Mouse (Mus musculus): ENCODE measurements around the gene Plcg2. TPM values are rescaled to one million over a fixed set of nuclear protein-coding genes. Genes with fewer than 3 reads are reported as not detected.

Gene Plcg2
- 1 to 10 TPM; 1.4 to 1.5 TPM for total RNA-seq (2021)

DNA sequence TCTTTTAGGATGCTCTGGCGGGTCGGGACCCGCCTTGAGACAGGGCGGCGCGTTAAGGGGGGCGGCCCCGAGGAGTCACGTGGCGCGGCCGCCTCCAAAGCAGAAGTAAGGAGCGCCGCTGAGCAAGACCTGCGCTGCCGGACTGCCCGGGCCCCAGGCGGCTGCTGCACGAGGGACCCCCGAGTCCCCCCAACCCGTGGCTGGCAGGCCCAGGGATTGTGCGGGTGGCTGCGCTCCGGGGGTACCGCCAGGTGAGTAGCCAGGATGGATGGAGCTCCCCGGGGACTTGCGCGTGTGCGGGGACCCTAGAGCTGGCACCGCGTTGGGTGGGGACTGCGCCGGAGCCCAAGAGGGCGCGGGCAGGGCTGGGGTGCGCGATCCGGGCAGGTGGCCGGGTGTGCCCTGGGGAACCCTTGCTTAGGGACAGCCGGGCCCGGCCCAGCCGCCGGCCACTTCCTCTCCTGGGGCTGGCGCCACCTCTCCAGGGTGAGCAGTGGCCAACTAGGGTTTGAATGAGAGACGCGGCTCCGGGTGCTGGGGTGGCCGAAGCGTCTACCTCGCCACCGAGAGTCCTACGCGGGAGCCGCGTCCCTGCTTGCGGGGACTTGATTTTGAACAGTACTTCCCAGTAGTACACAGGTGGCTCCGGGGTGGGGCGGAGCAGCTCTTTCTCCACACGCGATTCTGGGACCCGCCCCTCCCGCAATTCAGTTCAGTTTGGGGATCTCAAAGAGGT, at the start of gene Plcg2:
Gene Plcg2 (plus strand): TSS at position 113 of the 736 bp plus-strand sequence.
- DNase-seq, result peak; percentile 10
- intact Hi-C loops (cut with DNase I), result no loop called here

DNA sequence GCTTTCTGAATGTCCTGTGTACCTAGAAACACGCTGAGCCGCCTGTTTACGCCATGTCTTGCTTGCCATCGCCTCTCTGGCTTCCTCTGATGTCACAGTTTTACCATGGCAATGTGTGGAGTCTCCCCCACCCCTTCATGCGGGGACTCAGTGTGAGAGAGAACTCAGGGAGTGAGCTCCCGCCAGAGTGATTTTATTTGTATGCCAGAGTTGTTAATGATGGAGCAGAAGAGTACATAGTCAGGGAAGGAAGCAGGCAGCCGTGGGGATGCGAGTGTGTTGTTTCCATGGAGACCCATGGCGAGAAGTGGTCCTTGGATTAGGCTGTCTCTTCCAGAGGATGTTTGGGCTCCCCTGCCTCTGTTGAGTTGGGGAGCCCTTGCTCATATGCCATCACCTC, 47.0 kb upstream of the Plcg2 start:
- no peak for DNase-seq
- intact Hi-C loops (cut with DNase I), result no loop called here

DNA sequence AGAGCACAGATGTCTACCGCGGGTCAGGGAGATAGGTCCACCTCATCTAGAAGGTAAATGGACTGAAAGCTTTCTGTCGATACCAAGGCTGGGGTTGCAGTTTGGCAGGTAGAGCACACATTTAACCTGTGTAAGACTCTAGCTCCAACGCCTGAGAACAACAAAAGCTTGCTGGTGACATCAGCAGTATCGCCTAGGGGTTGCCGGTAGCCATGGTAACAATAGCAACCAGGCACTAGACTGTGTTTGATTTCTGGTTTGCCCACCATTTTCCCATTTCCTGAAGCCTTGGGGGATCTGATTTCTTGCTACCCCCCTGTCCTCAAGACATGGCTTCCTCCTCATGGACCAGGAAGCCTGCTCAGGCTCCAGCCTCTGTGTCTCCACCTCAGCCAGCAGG, 44.1 kb upstream of the Plcg2 start:
- intact Hi-C loops (cut with DNase I), result no loop called here
- no peak for DNase-seq

DNA sequence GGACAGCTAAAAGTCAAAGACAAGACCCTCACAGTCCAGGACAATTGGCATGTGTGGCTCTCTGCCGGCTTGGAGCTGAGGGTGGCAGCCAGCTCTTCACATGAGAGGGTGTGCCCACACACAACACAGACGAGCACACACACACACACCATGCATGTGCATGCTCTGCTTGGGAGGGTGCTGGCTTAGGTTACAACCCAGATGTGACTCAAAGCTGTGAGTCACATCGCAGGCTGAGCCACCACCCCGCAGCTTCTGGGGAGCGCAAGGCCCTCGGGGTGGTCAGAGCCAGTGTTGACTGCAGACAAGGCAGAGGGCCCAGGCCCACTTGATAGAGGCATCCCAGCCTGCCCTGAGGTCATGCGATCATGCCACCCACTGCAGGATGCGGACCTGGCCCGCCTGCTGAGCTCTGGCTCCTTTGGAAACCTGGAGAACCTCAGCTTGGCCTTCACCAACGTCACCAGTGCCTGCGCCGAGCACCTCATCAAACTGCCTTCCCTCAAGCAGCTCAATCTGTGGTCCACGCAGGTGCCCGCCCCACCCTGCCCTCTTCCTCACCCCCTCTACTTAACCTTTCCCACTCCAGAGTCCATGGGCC, 43.5 kb upstream of the Plcg2 start:
- intact Hi-C loops (cut with DNase I), result no loop called here

DNA sequence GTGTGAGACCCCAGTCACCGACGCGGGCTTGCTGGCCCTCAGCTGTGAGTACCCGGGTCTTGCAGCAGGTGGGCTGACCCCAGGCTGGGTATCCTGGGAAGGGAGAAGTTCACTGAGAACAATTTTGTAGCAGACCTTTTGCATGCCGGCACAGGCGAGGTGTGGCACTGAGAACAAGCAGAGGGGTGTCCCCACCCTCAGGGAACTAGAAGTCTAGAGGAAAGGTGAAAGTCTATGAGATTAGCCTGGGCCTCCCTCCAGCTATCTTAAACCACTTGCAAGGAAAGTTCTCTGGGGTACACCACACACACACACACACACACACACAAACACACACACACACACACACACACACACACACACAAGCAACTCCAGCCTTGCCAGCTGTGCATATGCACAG, 42.4 kb upstream of the Plcg2 start:
- DNase-seq, result no peak

More for the DNA sequence above, 43.5 kb upstream of the Plcg2 start:
- DNase-seq, result no peak

DNA sequence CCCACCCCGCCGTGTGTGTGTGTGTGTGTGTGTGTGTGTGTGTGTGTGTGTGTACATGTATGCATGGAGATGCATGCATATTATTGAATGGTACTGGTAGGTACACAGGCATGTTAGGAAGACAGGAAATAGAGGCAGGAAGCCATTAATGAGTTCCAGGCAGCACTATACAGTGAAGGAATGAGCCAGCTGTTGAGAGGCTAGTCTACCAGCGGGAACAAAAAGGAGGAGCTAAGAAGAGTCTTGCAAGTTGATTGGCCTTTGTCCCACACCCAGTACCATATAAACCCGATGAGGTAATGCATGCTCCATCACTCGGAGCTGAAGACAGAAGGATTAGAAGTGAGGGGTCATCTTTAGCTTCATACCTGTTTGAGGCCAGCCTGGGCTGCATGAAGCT, 39.7 kb upstream of the Plcg2 start:
- intact Hi-C loops (cut with DNase I), result no loop called here
- DNase-seq, result no peak

More for the DNA sequence above, 42.4 kb upstream of the Plcg2 start:
- intact Hi-C loops (cut with DNase I), result no loop called here

DNA sequence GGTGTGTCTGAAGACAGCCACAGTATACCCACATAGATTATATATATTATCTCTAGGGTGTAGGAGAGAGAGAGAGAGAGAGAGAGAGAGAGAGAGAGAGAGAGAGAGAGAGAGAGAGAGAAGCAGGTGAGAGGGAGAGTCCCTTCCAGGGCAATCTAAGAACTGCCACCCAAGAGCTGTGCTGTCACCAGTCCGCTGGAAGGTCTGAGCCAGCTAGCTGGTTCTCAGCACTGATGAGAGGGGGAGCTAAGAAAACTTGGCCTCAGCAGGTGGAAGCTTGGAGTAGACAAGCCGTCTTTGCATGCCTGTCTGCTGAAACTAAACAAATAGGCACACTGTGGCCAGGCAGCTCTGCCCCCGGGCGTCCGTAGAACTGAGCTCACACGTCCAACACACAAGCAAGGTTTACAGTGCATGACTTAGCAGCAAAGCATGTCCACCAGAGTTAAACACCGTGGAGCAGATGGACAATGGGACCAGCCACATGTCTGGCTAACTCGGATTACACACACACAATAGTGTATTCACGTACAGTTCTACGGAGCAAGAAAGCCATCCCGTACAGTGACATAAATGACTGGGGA, 35.3 kb upstream of the Plcg2 start:
- DNase-seq, result no peak
- intact Hi-C loops (cut with DNase I), result no loop called here

DNA sequence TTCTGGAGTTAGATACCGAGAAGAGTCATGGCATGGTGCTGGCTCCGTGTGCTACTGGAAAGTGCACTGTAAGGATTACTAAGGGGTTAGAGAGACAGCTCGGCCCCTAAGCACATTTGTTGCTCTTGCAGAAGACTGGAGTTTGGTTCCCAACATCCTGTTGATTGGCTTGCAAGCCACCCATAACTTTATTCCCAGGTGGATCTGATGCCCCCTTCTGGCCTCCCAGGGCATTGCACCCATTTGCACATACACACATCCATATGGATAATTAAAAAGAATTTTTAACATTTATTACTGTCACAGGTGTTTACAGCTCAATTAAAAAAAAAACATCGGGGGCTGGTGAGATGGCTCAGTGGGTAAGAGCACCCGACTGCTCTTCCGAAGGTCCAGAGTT, 33.6 kb upstream of the Plcg2 start:
- intact Hi-C loops (cut with DNase I), result no loop called here

DNA sequence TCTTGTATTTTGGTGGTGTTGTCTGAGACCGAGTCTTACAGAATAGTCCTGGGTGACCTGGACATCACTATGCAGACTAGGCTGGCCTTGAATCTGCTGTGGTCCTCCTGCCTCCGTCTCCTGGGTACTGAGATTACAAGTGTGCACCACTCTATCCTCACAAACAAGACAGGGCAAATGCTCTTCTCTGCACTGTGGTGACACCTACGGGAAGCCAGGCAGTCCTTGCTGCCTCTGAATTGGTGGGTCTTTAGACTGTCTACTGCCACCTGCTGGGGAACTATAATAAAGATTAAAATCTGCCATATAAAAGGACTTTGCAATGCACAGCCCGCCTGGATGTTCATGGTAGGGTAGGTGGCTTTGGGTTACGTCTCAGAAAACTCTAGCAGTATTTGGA, 32.8 kb upstream of the Plcg2 start:
- DNase-seq, result peak; percentile 56
- intact Hi-C loops (cut with DNase I), result no loop called here

More for the DNA sequence above, 33.6 kb upstream of the Plcg2 start:
- DNase-seq, result no peak

DNA sequence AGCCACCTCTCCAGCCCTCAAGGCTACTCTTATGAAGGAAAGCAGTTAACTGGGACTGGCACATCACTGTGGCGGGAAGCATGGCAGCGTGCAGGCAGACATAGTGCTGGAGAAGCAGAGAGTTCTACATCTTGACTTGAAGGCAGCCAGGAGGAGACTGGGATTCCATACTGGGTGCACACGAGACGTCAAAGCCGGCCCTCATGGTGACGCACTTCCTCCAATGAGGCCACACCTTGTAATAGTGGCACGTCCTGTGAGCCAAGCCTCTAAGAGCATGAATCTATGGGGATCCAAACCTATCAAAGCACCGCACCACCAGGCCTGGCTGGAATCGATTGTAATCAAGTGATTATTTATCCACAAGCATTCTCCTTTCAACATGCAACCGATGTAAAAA, 30.6 kb upstream of the Plcg2 start:
- intact Hi-C loops (cut with DNase I), result no loop called here
- DNase-seq, result no peak

DNA sequence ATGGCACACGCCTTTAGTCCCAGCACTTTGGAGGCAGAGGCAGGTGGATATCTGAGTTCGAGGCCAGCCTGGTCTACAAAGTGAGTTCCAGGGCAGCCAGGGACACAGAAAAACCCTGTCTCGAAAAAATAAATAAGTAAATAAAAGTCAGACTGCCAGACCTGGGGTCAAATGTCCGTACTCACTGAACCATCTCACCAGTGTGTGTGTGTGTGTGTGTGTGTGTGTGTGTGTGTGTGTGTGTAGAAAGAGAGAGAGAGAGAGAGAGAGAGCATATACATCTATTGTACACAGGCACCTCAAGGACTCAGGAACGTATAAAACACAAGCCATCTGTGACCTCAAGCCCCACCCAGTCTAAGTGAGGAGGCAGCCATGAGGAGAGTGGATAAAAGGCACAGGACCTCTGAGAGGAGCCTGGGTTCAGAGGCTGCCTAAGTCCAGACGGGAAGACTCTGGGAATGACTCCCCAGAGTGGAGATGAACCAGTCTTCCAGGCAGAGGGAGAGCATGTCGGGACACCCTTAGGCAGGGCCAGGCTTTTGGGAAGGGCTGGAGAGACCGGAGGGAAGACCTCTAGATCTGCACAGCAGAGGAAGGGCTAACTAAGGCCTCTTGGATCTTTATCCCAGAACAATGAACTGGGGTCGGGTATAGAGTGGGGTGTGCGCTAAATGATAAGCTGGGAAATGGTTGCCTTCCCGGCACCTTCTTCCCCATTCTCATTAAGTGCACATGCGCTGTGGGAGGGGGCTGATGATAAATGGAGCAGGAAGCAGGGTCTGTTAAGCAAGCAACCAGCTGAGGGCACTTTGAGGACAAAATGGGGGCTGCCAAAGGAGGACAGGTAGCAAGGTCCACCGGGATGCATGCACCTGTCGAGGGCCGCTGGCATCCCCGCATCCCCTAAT, 28.4 kb upstream of the Plcg2 start:
- no peak for DNase-seq
- intact Hi-C loops (cut with DNase I), result loop anchor here (5.0 to 10.0 kb wide), 2 partner anchors 215 to 247 kb away; partner anchors contain the start of gene Cmip

DNA sequence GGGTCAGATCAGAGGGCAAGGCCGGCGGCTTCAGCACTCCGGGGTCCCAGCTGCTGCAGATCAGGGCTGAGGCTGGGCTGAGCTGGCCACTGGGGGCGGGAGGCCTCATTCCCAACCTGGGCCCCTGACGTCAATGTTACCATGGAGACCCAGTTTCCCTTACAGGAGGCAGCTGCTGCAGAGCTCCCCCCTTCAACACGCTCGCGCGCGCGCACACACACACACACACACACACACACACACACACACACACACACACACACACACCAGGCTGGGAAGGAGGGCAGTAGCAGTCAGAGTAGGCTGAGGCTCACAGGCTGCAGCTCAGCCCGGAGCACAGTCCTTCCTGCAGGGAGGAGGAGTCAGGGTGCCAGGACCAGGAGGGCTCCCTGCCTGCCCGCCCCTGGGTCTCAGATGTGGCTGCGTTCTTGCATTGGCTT, 27.7 kb upstream of the Plcg2 start:
- DNase-seq, result peak; percentile 81
- intact Hi-C loops (cut with DNase I), result loop anchor here (5.0 to 10.0 kb wide), 2 partner anchors 216 to 248 kb away; partner anchors contain the start of gene Cmip

DNA sequence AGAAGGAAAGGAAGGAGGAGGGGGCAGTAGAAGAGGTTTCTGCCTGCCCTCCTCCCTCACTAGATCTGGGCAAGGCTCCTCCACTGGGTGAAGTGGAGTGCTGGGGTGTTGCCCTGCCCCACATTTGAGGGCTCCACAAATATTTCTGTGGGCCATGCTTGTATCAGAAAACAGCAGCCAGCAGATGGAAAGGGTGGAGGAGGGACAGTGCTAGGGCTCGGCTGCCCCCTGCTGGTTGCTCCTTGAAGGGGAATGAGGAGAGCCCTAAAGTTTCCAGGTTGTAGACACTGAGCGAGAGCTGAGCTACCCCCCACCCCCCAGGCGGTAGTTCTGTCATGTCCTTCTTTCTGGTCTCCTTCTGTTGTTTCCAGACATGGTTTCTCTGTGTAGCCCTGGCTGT, 26.9 kb upstream of the Plcg2 start:
- intact Hi-C loops (cut with DNase I), result loop anchor here (5.0 to 10.0 kb wide), 2 partner anchors 216 to 249 kb away; partner anchors contain the start of gene Cmip

DNA sequence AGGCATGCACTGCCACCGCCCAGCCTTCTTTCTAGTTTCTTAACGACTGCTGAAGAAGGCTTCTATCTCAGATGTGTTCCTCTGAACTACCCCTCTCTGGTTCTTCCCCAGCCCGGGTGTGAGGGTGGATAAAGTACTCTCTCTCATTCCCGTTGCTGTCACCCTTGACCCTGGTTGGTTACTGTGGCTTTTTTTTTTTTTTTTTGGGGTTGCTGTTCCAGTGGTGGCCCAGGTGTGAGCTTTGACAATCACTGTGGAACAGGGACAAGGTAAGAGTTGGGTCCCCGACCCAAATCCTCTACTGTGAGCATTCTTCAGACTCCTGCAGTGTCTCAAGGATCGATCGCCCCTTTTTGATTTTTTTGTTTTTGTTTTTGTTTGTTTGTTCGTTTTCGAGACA, 26.4 kb upstream of the Plcg2 start:
- DNase-seq, result no peak
- intact Hi-C loops (cut with DNase I), result loop anchor here (5.0 to 10.0 kb wide), 2 partner anchors 217 to 249 kb away; partner anchors contain the start of gene Cmip

More for the DNA sequence above, 26.9 kb upstream of the Plcg2 start:
- DNase-seq, result peak; percentile 80

DNA sequence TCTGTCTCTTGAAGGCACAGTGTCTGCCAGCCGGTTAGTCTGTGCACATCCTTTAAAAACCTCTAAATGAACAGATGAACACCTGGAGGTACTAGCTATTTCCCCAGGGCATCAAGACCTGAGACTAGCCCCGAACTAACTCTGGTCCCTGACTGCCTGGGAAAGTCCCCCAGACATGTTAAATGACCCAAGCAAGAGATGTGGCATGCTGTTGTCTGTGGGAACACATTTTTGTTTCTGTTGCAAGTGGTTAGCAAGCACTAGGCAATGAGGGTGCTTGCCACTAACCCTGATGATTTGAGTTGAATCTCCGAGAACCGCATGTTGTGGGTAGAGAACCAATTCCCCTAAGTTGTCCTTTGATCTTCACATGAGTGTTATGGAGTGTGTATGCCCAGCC, 25.8 kb upstream of the Plcg2 start:
- intact Hi-C loops (cut with DNase I), result loop anchor here (5.0 to 10.0 kb wide), 2 partner anchors 218 to 250 kb away; partner anchors contain the start of gene Cmip
- no peak for DNase-seq

DNA sequence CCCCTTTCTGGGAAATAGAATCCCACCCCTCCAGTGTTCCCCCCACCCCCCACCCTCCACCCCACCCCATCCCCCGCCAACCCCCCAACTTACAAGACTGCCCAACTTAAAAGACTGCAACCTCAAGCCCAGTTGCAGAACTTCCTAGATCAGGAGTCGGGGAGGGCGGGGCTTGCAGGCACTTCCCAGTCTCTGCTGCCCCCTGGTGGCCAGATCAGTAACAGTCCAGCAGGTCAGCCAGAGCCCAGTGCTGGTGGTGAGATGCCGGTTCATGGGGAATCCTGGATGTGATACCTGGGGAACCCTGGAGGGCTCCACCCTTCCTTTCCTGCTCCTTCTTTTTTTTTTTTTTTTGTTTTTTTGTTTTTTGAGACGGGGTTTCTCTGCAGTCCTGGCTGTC, 23.1 kb upstream of the Plcg2 start:
- peak; percentile 94 for DNase-seq
- intact Hi-C loops (cut with DNase I), result loop anchor here (5.0 to 10.0 kb wide), 2 partner anchors 220 to 253 kb away; partner anchors contain the start of gene Cmip

DNA sequence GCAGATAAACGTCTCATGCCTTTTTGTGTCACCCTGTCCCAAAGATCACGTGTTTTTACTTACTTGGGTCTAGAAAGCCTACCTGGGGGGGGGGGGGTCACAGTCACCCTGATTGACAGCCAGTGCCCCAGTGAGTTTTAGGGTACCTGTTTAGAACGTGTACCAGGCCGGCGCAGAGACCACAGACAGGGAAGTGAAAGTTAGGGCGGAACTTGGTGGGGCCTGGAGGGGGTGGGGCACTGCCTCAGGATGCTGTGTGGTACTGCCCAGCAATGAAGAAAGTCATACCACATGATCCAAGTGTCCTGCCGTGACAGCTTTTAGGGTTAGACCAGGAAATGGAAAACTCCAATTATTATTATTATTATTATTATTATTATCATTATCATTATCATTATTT, 22.3 kb upstream of the Plcg2 start:
- intact Hi-C loops (cut with DNase I), result loop anchor here (10.0 kb wide), 1 partner anchor 221 kb away; the partner anchor contains the start of gene Cmip
- DNase-seq, result no peak

DNA sequence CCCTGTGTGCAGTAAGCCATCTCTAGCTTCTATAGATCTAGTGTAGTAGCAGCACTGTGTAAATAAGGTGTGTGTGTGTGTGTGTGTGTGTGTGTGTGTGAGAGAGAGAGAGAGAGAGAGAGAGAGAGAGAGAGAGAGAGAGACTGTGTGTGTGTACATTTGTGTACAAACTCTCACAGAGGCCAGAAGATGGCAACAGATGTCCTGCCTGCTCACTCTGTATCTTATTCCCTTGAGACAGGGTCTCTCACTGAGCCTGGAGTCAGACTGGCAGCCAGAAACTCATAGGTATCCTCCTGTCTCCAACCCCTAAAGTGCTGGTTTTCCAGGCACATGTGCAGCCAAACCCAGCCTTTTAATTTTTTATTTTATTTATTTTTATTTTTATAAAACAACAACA, 20.0 kb upstream of the Plcg2 start:
- intact Hi-C loops (cut with DNase I), result loop anchor here (10.0 kb wide), 1 partner anchor 223 kb away; the partner anchor contains the start of gene Cmip
- DNase-seq, result no peak

DNA sequence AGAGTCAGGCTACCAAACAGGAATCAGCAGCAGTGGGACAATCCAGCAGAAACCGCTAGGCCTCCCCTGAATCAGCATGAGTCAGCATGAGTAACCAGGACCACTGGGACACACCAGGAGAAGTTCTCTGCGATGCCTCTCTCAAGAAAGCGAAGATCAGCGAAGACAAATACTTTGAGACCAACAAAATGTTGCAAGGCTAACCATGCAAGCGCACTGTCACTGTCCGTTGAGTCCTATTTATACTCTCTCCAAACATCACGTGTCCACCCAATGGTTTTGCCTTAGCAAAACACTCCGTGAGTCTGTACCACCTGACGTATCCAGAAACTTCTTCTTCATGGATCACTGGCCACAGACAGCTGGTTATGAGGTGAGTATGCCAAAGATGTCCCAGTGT, 18.1 kb upstream of the Plcg2 start:
- no peak for DNase-seq
- intact Hi-C loops (cut with DNase I), result loop anchor here (5.0 to 10.0 kb wide), 2 partner anchors 87 to 225 kb away; partner anchors contain the start of gene Cmip

DNA sequence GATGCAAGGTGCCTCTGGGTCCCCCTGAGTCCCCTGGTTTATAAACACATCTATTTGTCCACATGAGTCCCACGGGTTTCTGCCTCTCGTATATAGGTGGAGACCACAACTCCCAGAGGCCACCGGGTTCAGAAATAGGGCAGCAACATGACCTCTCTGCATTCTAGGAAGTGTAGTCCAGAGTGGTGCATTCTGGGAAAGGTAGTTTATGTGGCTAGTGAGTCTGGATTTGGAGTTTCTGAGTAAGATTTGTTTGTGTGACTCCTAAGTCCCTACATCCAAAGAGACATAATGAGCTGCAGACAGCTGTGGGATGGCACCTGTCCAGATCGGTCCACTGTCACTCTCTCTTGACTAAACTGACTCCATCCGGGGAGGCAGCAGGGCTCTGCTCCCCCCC, 17.6 kb upstream of the Plcg2 start:
- intact Hi-C loops (cut with DNase I), result loop anchor here (5.0 kb wide), 1 partner anchor 87 kb away; no protein-coding TSS in a partner anchor
- no peak for DNase-seq

Measured in left cerebral cortex, postnatal 4 days (tissue).